Mouse (Mus musculus): ENCODE measurements around the gene Tstd3.

DNA sequence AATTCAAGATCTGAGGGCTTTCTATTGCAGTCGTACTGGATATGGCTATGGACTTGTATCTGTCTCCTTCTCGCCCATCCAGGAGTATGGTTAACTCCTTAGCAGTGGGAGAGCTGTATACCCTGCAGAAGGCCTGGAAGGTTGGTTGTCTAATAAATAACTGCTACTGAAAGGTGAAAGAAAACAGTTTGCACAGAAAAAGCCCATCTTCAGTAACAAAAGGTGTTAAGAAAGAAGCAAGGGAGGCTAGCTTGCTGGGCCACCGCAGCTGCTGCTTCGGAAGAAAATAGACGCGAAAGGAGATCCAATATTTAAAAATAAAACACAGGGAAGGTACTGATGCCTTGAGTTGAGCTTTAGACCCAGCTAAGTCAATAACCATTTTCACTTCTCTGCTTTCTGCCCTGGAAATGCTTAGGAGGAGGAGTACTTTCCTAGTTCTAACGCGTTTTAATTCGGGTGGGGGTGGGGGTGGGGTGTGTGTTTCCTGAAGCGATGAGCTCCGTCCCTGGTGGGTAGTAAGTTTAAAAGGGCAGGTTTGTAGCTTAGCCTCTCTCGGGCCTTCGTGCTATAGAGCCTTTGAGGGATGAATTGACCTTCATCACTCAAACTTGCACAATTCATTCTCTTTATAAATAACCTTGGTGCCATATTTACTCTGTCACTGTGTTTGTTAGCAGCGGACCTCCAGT, 695 bp downstream of the Tstd3 start:
- TF ChIP-seq SMC3 (IDR thresholded peaks at IDR 0.05; ENCODE audit: low read depth, low read length) (no peak), CTCF (conservative IDR thresholded peaks at IDR 0.05 in 1 of 2, IDR thresholded peaks at IDR 0.05 in 1 of 2; ENCODE audit: low read depth in 2 of 2, low read length in 2 of 2) (no peak), NRF1 (IDR thresholded peaks at IDR 0.05; ENCODE audit: low read depth, low read length) (no peak), POLR2A (IDR thresholded peaks at IDR 0.05; ENCODE audit: low read depth, low read length) (no peak)
